Mouse (Mus musculus) right cerebral cortex, postnatal 14 days (tissue): ENCODE data around the gene Best3.
A peak's percentile ranks its signal among the peaks of the same experiment; 100 is the strongest.

Experiments
- DNase-seq: peaks from one replicate; pipeline ENCODE4 v3.0.0; 2022

Gene Best3

DNA sequence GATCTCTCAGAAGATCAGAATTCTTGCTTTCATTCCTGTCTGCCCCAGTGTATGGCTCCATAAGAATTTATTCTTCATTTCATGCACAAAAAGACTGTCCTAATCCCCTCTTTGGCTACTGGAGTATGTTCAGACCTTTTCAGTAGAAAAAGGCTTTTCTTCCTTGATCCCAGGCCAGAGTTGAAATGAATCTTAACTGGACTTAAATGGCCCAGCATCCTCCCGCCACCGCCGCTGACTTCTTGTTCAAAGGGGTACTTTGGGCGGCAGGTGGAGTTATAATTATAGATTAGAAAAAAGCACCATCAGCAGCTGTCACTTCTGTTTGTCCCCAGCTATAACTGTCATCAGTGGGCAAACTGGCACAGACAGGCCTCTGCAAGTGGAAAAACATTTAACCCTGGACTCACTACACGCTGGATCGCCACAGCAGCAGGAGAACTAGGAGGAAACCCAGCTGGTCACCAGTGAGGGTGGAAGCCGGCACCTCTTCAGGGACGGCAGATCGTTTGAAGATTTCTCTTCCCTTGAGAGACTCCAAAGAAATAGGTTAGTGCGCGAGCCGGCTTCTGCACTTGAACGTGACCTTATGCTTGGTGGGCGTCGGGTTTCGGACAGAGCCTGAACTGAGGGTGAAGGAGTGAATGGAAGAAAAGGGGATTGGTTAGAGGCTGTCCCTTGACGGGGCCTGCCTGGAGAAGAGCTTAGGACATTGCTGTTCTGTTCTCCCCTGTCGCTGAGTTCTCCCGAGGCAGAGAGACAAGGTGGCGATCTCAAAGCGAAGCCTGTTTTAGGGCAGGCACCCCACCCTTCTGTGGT, at the start of gene Best3:
Gene Best3 (plus strand): TSS at position 51 of the 819 bp plus-strand sequence.
- DNase-seq = no peak

DNA sequence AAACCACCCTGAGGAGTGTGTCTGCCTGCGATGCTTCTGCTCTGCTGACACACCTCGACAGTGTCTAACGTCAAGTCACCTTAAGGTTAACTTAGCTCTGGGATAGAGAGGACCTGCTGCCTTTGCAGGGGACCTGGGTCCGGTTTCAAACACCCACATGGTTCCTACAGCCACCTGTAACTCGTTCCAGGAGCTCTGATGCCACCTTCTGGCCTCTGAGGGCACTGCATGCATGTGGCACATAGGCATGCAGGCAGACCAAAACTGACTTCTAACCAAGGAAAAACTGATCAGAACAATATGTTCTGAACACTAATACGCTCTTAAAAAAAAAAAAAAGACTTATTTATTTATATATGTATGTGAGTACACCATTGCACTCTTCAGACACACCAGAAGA, 43.1 kb upstream of the Best3 start:
- DNase-seq = peak; percentile 35

DNA sequence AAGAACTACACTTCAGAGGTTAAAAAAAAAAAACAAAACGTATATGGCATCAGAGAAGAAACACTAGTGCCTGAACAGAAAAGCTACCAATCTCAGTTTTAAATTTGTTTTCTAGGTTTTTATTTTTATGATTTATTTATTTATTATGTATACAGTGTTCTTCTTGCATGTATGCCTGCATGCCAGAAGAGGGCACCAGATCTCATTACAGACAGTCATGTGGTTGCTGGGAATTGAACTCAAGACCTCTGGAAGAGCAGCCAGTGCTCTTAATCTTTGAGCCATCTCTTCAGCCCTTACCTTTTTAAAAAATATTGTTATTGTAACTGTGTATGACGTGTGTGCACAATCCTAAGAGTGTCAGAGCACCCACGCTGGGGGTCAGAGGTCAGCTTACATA, 42.0 kb upstream of the Best3 start:
- DNase-seq = no peak

DNA sequence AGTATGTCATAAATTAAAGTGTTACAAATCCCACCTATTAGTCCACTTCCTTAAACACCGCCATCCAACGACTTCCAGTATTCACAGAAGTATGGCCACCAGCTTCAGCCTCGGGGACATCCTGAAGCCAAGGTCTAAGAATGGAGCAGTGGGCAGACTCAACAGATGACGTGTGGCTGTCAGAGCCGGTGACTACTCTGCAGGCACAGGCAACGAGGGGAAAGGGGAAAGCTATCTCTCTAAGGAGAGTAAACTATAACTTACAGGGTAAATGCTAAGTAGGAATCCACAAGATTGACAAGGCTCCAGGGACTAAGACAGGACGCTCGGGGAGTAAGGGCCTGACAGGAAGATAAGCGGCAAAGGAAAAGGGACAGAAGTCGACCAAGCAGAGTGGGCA, 41.2 kb upstream of the Best3 start:
- no peak for DNase-seq

DNA sequence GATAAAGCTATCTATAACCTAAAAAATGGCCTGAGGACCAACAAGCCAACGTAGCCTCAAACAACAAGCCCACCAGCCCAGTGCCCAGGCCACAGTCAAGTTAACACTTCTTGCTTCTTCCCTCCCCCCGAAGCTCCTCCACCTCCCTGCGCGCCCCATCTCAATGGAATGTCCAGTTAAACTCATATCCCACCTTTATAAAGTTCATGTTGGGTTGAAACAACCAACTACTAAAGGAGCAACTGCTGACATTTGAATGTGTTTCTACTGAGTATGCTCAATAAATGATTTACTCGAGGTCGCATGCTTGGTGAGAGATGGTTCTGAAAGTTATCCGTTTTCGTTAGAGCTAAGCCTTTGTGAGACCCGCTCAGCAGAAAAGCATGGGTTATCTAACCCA, 37.7 kb upstream of the Best3 start:
- no peak for DNase-seq

DNA sequence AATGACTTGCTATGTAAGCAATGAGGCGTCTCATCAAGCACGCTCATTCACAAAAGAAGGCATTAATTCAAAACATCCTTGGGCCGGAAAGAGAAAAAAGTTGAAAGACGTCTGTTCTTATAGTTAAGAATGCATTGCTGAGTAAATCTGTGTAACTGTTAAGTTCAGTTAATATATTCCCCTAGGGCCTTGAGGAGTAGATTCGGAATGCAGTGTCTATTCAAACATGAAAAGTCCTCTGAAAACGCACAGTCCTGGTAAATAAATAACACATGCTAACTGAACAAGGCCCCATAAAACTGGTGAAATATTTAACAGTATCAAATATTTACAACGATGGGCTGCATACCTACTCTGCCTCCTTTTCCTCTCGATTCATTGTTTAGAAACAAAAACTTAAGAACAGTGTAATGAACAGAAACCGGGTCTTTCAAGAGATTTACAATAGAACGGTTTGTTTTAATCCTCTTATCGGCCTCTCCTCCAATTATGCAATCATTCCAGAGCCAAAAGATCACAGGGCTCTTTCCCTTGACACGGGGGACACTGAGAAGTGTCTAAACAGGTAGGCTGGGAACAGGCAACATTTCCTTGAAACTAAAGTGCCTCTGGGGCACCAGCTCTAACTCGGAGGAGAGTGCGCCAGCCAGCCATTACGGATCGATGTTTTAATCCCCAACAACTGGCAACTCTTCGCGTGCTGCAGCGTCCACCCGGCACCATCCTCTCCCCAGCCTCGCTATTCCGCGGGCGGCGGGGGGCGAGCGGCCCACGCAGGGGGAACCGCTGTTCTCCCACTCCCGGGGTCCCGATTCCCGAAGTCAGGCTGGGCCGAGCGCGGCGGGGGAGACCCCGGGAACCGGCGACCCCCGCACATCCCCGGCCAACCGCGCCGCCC, 36.8 kb upstream of the Best3 start:
- DNase-seq = peak; percentile 22

DNA sequence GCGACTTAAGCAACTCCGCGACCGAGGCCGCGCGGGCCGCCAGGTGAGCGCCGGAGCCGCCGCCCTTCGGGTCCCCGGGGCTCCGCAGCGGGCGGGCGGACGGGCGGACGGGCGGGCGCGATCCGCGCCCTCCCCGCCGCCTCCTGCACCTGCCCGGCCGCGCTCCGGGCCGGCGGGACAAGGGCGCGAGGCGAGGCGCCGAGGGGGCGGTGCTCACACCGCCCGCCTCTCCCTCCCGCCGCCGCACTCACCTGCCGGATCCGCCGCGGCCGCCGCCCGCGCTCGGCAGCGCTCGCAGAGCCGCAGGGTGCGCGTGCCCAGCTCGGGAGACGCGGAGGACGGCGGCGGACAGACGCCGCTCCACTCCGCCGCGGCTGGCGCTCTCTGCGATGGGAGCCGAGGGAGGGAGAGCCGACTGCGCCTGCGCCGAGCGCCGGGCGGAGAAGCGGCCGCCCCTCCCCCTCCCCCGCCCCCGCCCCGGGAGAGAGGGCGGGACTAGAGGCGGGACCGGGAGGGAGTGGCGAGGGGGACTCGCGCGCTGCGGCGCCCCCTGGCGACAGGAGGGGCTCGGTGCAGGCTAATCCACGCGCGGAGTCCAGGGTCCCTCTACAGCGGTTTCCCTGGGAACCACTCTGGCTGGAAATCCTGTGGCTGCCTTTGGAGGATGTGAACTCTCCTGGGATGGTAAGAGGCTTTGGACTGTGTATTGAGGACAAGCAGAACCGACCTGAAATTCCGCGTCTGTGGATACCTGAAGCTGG, 35.9 kb upstream of the Best3 start, which contains the start of gene Rab3ip:
Gene Rab3ip (minus strand): TSS at position 761 of the 761 bp plus-strand sequence.
- DNase-seq = peak; percentile 93

DNA sequence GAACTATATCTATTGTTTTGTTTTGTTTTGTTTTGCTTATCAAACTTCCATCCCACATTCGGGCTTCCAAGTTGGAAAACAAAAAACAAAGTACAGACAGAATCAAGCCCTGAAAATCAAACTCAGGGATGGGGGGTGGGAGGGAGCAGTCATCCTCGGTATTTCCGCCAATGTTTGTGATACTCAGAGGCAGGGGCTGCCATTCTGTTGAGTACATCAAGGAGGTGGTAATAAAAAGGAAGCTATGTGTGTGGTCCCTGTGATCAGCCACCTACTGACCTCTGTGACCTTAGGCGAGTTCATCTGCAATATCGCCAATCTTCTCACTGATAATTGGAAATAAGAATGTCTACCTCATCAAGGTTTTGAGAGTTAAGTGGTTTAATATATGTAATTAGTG, 35.2 kb upstream of the Best3 start:
- DNase-seq = no peak

DNA sequence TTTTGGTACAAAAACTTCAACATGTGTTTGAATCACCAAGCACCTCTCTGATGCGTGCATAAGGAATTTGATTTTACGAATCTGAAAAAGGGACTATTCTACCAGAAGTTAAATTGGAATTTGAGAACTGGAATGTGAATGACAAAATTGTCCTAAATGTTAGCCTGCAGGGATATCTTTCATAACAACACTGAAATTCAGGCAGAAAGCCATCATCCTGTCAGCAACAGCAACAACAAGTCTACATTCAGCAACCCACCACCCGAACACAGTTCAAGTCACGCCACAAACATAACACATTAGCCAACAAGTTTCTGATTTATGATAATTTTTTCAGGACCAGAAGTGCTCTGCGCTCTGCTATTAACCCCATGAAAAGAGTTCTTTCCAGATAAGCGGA, 30.9 kb upstream of the Best3 start:
- DNase-seq = no peak

DNA sequence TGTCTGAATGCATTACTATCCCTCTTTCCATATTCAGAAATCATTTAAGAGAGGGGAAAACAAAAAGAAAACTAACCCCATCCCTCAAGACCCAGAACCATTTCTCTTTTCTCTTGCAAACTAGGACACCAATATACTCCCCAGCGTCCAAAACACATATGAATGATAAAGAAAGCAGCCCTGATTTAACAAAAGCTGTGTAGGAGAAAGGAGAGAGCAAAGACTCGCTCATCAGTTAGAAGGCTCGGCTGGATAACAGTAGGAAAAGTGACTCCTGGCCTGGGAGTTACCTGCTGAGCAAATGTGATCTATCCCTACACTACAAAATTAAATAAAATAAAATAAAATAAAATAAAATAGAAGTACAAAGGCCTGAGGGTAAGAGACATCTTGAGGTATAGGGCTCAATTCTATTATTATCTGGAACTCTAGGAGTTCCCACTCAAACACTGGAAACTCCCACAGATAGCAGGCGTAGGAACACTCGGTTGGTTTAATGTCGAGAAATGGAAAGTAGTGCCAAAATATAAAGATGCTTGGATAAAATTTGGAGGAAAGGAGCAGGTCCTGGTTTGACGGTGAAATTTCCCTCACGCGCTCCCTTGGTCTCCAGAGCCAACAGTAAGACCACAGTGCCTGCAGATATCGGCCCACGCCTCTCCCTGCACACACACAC, 29.5 kb upstream of the Best3 start:
- no peak for DNase-seq

DNA sequence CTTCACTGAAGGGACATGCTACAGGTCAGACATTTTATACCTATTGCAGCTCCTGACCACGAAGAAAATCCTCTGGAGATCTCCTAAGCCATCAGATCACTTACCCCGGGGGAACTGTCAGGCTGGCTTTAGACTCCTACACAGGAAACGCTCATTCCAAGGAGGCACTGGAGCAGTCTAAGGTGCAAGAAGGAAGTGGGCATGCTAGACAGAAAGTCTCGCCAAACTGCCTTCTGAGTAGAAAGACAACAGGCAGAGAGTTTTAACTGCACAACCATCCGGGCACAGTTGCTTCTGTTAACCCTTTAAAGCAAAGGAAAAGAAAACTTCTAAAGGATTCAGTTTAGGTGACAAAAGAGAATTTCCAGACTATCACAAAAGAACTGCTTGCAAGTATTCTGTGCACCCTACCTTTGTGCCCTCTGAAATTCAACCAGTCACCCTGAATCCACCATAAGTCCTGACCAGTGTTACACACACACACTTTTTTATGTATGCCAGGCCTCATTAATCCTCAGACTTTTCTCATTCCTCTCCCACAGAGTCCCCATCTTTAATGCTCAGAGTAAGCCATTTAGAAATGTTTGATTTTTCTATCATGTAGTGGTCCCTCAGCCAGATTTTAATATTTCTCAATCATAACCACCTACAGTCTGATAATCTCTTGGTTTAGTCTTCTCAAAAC, 28.1 kb upstream of the Best3 start:
- no peak for DNase-seq

DNA sequence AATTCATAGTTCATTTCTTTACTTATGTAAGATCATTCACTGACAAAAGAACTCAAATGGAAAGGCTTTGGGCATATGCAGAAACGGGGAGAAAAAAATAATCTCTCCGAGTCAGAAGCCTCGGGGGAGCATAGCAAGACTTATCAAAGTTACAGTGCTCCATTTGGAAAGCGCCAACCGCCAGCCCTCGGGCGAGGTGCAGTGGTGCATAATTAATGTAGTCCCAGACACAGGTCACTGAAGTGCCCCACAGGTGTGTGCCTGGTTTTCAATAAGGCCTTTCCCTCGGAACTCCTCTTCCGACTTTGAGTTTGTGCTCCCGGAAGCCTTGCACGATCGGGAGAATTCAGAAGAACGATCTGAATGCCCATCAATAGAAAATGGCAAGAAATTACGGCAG, 24.0 kb upstream of the Best3 start:
- no peak for DNase-seq

DNA sequence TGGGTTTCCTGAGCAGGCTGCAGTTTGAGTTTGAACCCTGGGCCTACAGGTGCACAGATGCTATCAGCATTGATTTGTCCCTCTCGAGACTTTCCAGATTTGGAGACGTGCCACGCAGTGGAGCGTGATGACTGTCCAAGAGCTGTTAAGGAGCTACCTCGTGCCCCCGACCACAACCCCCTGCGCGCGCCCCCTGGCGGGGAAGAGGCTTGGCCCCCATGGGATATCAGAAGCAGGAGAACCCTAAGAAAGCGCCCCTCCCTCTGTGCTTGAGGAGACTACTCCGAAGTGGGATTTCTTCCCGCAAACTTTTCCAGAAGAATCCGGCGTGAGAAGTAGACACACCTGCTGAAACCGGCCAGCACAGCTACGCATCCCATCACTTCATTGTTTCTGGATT, 23.3 kb upstream of the Best3 start:
- no peak for DNase-seq

DNA sequence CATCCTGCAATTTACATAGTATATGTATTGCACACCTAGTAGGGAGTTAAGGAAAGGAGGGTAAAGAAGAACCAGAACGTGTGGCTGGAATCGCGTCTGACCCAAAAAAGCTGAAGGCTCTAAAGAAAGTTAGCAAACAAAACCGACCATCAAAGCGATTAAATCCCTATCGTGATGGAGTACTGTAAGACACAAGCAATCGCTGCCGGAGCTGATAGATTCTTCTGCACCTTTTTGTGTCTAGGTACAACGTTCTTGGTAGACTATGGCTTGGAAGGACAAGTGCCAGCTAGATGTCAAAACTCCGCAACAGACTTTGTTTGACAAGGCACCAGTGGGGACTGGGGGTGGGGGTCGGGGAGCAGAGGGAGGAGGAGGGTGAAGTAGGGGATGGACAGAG, 22.0 kb upstream of the Best3 start:
- no peak for DNase-seq

DNA sequence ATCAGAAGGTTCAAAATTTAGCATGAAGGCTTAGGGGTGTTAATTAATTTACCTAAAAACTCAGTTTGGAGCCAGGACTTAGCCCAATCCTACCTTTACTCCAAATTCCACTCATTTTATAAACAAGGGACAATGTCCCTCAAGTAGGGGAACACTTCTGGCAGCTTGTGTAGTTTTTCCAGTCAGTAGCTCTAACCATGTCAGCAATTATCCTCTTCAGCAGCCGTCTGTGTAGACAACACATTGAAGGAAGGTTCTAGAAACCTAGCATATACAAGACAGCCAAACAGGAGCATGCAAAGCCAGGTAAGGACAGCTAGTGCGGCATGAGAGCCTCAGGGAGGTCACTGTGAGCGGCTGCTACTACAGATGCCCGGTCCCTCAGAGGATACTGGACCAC, 21.5 kb upstream of the Best3 start:
- DNase-seq = no peak

DNA sequence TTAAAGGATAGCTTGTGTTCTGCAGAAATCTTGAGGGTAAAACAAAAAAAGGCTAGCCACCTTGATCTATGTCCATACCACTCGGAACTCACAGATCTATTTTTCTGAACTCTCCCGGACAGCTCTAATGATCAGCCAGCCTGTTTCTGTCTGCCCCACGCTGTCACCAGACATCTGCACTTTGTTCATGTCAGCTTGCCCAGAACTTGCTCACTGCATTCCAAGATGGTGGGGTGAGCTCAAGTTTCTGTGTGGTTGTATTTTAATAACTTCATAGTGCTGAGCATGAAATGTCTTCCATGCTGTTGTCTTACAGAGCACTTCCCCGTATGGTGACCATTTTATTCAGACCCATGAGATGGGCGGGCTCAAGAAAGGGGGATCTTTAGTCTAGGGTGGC, 20.8 kb upstream of the Best3 start:
- DNase-seq = no peak

DNA sequence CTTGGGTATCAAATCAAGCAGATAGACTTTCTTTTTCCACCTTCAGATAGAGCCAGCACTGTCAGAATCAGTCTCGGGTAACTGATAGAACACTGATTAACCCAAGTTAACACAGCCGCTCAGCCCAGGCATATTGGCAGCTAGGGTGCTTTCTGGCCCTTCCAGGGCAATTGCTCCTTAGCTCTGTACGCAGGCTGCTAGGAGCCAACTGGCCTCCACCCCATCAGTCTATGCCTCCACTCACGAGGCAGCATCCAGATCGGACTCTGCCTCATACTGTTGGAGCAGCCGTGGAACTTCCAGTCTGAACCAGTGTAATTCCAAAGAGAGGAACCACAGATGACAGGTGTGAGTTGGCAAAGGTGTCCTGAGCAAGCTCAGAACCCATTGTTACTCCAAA, 20.0 kb upstream of the Best3 start:
- DNase-seq = no peak

DNA sequence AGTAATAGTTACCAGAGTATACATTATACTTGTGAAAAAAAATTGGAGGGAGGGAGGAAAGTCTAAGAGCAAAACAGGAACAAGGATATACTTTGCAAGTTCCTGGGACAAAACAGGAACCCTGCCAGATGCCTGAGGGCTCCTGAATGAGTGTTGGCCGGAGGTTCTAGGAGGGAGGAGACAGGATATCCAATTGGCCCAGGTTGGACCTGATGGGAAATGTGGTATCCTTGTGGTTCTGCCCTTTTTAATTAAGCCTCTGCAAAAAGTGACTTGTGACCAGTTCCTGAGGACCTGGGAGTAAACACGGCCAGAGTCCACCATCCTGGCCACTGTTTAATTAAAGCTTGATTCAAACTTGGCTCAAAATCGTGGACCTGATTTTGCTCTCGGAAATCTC, 17.4 kb upstream of the Best3 start:
- DNase-seq = no peak

DNA sequence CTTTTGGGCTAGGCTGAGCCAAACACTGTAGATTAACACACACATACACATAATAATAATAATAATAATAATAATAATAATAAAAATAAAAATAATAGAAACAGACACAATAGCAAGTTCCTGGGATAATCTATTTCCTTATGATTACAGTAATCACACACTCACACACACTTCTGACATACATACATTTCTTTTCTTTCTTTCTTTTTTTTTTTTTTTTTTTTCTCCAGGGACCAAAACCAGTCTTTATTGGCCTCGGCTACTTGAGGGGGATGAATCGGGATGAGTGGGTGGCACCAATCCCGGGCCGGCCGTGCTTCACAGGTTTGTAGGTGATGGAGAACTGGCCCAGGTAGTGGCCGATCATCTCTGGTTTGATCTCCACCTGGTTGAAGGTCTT, 13.6 kb upstream of the Best3 start, which contains the start of gene Gm10271:
Gene Gm10271 (minus strand): TSS at position 101 of the 400 bp plus-strand sequence.
- DNase-seq = no peak

DNA sequence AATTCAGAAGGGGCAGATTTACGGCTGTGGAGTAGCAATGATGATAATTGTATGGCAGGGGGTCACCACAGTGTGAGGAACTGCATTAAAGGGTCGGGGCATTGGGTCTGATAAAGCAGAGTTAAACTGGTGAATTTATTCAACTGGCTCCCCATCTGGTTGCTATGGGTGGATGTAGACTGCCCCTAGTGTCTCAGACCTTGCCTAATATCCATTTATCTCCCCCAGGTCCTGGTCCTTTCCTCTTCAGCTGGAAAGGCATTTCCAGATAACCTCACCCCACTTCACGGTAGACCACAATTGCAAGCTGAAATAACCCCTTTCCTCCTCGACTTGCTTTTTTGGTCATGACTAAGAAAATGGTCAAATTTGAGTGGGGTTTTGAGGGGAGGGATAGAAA, 8.7 kb upstream of the Best3 start:
- DNase-seq = no peak

DNA sequence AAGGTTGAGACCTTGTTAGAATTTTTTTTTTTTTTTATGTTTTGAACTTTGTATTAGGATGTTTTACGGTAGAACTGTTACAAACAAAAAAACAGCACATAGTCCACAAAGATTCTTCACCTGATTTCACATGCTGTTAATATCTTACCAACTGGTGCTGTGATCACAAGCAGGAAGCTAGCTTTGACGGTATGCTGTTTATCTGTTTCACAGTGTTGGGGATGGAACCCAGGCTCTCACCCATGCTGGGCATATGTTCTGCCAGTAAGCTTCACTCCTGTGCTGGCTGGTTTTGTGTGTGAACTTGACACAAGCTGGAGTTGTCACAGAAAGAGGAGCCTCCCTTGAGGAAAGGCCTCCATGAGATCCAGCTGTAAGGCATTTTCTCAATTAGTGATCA, 8.3 kb upstream of the Best3 start:
- no peak for DNase-seq

DNA sequence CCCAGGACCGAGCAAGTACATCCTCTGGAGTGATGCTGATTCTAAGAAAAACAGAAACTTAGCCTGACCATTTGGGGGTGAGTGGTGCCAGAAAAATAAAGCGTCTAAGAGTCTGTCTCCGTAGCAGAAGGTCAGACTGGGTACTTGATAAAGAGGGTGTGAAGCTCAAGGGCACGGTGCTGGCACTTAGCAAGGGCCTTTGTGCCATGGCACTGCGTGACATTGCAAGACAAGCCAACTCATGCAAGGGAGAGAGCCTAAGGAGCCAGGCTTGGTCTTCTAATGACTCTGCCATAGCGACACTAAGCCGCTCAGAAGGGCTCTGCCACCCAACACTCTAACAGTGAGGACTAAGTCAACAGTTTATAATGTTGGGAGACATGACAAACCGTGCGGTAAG, 7.3 kb upstream of the Best3 start:
- no peak for DNase-seq
